Mouse (Mus musculus): ENCODE results near the gene Igsf21. TPM values are rescaled to one million over a fixed set of nuclear protein-coding genes. Genes with fewer than 3 reads are reported as not detected.
A peak's percentile ranks its signal among the peaks of the same experiment; 100 is the strongest.

The Igsf21 gene
- polyA plus RNA-seq, 1 experiment = 58.2 TPM

- DNase-seq (ENCODE audit: extremely low spot score in 1 of 2, low spot score in 1 of 2) = no peak
These were observed 139.4 kb downstream of the Igsf21 start for GRCm38 (mm10) chr4:140107161-140107560.

- no peak for DNase-seq (ENCODE audit: extremely low spot score in 1 of 2, low spot score in 1 of 2)
These were observed 141.8 kb downstream of the Igsf21 start for GRCm38 (mm10) chr4:140104795-140105194.

GRCm38 (mm10) chr4:140103341-140104027 is 143.1 kb downstream of the Igsf21 start:
- DNase-seq (ENCODE audit: extremely low spot score in 1 of 2, low spot score in 1 of 2) = no peak

GRCm38 (mm10) chr4:140102581-140103200 is 143.9 kb downstream of the Igsf21 start:
- DNase-seq (ENCODE audit: extremely low spot score in 1 of 2, low spot score in 1 of 2) = no peak

GRCm38 (mm10) chr4:140101106-140101505 is 145.5 kb downstream of the Igsf21 start:
- DNase-seq (ENCODE audit: extremely low spot score in 1 of 2, low spot score in 1 of 2) = no peak

GRCm38 (mm10) chr4:140100141-140100540 is 146.4 kb downstream of the Igsf21 start:
- DNase-seq (ENCODE audit: extremely low spot score in 1 of 2, low spot score in 1 of 2) = peak in 1 of 2 experiments; percentile 77

- no peak for DNase-seq (ENCODE audit: extremely low spot score in 1 of 2, low spot score in 1 of 2)
These were observed 150.3 kb downstream of the Igsf21 start for GRCm38 (mm10) chr4:140096283-140096682.

GRCm38 (mm10) chr4:140094835-140095234 is 151.7 kb downstream of the Igsf21 start:
- DNase-seq (ENCODE audit: extremely low spot score in 1 of 2, low spot score in 1 of 2) = no peak

- no peak for DNase-seq (ENCODE audit: extremely low spot score in 1 of 2, low spot score in 1 of 2)
These were observed 154.2 kb downstream of the Igsf21 start for GRCm38 (mm10) chr4:140092367-140092766.

- no peak for DNase-seq (ENCODE audit: extremely low spot score in 1 of 2, low spot score in 1 of 2)
These were observed 154.9 kb downstream of the Igsf21 start for GRCm38 (mm10) chr4:140091693-140092092.

GRCm38 (mm10) chr4:140089676-140090075 is 156.9 kb downstream of the Igsf21 start:
- no peak for DNase-seq (ENCODE audit: extremely low spot score in 1 of 2, low spot score in 1 of 2)

GRCm38 (mm10) chr4:140088711-140089440 is 157.7 kb downstream of the Igsf21 start:
- no peak for DNase-seq (ENCODE audit: extremely low spot score in 1 of 2, low spot score in 1 of 2)

- DNase-seq (ENCODE audit: extremely low spot score in 1 of 2, low spot score in 1 of 2) = peak in 1 of 2 experiments; percentile 66
These were observed 160.4 kb downstream of the Igsf21 start for GRCm38 (mm10) chr4:140086192-140086591.

GRCm38 (mm10) chr4:140084521-140085011 is 162.0 kb downstream of the Igsf21 start:
- peak; percentile 33 to 44 for DNase-seq (ENCODE audit: extremely low spot score in 1 of 2, low spot score in 1 of 2)

GRCm38 (mm10) chr4:140084064-140084463 is 162.5 kb downstream of the Igsf21 start:
- DNase-seq (ENCODE audit: extremely low spot score in 1 of 2, low spot score in 1 of 2) = no peak

- DNase-seq (ENCODE audit: extremely low spot score in 1 of 2, low spot score in 1 of 2) = no peak
These were observed 168.2 kb downstream of the Igsf21 start for GRCm38 (mm10) chr4:140078416-140078815.

- DNase-seq (ENCODE audit: extremely low spot score in 1 of 2, low spot score in 1 of 2) = no peak
These were observed 169.0 kb downstream of the Igsf21 start for GRCm38 (mm10) chr4:140077615-140078014.

- DNase-seq (ENCODE audit: extremely low spot score in 1 of 2, low spot score in 1 of 2) = peak in 1 of 2 experiments; percentile 64
These were observed 169.6 kb downstream of the Igsf21 start for GRCm38 (mm10) chr4:140076852-140077563.

GRCm38 (mm10) chr4:140076428-140076827 is 170.2 kb downstream of the Igsf21 start:
- DNase-seq (ENCODE audit: extremely low spot score in 1 of 2, low spot score in 1 of 2) = no peak

- no peak for DNase-seq (ENCODE audit: extremely low spot score in 1 of 2, low spot score in 1 of 2)
These were observed 175.5 kb downstream of the Igsf21 start for GRCm38 (mm10) chr4:140071047-140071446.

GRCm38 (mm10) chr4:140070331-140070652 is 176.3 kb downstream of the Igsf21 start:
- DNase-seq (ENCODE audit: extremely low spot score in 1 of 2, low spot score in 1 of 2) = peak; percentile 77 to 83
